ENCODE assay signal across 9 mouse cellular contexts in genomic region chr3:30510105-30510504, GRCm38 (mm10). TPM values are rescaled to one million over a fixed set of nuclear protein-coding genes. Genes with fewer than 3 reads are reported as not detected.
A peak's percentile ranks its signal among the peaks of the same experiment; 100 is the strongest.
DNase-seq lines count a peak whose midpoint lies in the region; ATAC-seq and TF ChIP-seq lines count a peak whose summit lies in the region.
"Had no signal": no experiment of that assay in that cellular context is flagged by ENCODE, and none has a peak within 500 bp of the region (broad histone marks: within the 10 kb centered on the region; RNA-seq: fewer than 3 reads in every experiment).

No protein-coding gene starts in this region.

- H3K36me3 ChIP-seq in liver, embryonic 11.5 days (ENCODE audit: control insufficient read depth, insufficient read depth, low read length): no peaks in the 10 kb centered on the region
- H3K36me3 ChIP-seq in liver, postnatal 0 days (replicated peaks; ENCODE audit: insufficient read depth, low read length): no peaks in the 10 kb centered on the region
- H3K36me3 ChIP-seq in hindbrain, embryonic 12.5 days: no peaks in the 10 kb centered on the region
- H3K36me3 ChIP-seq in liver, embryonic 13.5 days: no peaks in the 10 kb centered on the region
- H3K36me3 ChIP-seq in stomach, embryonic 16.5 days (ENCODE audit: control insufficient read depth, insufficient read depth, low read length): no peaks in the 10 kb centered on the region

- peak overlapping the region; percentile 71 for H3K4me2 ChIP-seq in liver, embryonic 11.5 days
- H3K4me2 ChIP-seq in liver, postnatal 0 days (ENCODE audit: low read depth, low read length): no peak overlapping the region; the same call in 1 of the 2 replicates
- H3K4me2 ChIP-seq in hindbrain, embryonic 12.5 days (replicated peaks): peak overlapping the region; percentile 77
- H3K4me2 ChIP-seq in liver, embryonic 13.5 days: 0 out of 2 replicates have a peak overlapping the region, but pooled peaks have one; percentile 70
- H3K4me2 ChIP-seq in stomach, embryonic 16.5 days (ENCODE audit: low read depth, low read length): peak overlapping the region; percentile 95

- peaks cover 97% of the 10 kb centered on the region for H3K27me3 ChIP-seq in liver, embryonic 11.5 days (replicated peaks; ENCODE audit: control insufficient read depth, insufficient read depth, low read length)
- peaks cover 96% of the 10 kb centered on the region for H3K27me3 ChIP-seq in liver, postnatal 0 days (ENCODE audit: insufficient read depth, low read length)
- peaks cover 62% of the 10 kb centered on the region for H3K27me3 ChIP-seq in hindbrain, embryonic 12.5 days
- H3K27me3 ChIP-seq in liver, embryonic 13.5 days: peaks cover 100% of the 10 kb centered on the region
- no peaks in the 10 kb centered on the region for H3K27me3 ChIP-seq in stomach, embryonic 16.5 days (ENCODE audit: control insufficient read depth, insufficient read depth, low read length)

- no peak for TF ChIP-seq EP300 in liver, postnatal 0 days (IDR thresholded peaks at IDR 0.05; ENCODE audit: low read depth)

- no peak for TF ChIP-seq CTCF in liver, postnatal 0 days (IDR thresholded peaks at IDR 0.05; ENCODE audit: low read depth)
- no peak for TF ChIP-seq CTCF in layer of hippocampus, adult 2 months (conservative IDR thresholded peaks at IDR 0.05)

- no peaks in the 10 kb centered on the region for H3K9me3 ChIP-seq in liver, embryonic 11.5 days (ENCODE audit: control insufficient read depth, low read length)
- no peaks in the 10 kb centered on the region for H3K9me3 ChIP-seq in liver, postnatal 0 days (ENCODE audit: low read length)
- H3K9me3 ChIP-seq in hindbrain, embryonic 12.5 days (replicated peaks): no peaks in the 10 kb centered on the region
- no peaks in the 10 kb centered on the region for H3K9me3 ChIP-seq in liver, embryonic 13.5 days (replicated peaks)
- no peaks in the 10 kb centered on the region for H3K9me3 ChIP-seq in stomach, embryonic 16.5 days (replicated peaks; ENCODE audit: control insufficient read depth, low read length)

- H3K4me1 ChIP-seq in liver, embryonic 11.5 days (replicated peaks; ENCODE audit: control insufficient read depth, insufficient read depth, low read length): no peaks in the 10 kb centered on the region; the same call in none of the 2 replicates
- H3K4me1 ChIP-seq in liver, postnatal 0 days (ENCODE audit: insufficient read depth): peaks cover 9% of the 10 kb centered on the region
- peaks cover 58% of the 10 kb centered on the region for H3K4me1 ChIP-seq in hindbrain, embryonic 12.5 days
- peaks cover 19% of the 10 kb centered on the region for H3K4me1 ChIP-seq in liver, embryonic 13.5 days (replicated peaks)
- H3K4me1 ChIP-seq in stomach, embryonic 16.5 days (ENCODE audit: control insufficient read depth, insufficient read depth, low read length): peaks cover 8% of the 10 kb centered on the region

- no peak for ATAC-seq in liver, embryonic 11.5 days (replicated peaks; ENCODE audit: low FRiP score)
- ATAC-seq in liver, postnatal 0 days: no peak
- ATAC-seq in hindbrain, embryonic 12.5 days (ENCODE audit: low FRiP score): no peak
- no peak for ATAC-seq in liver, embryonic 13.5 days (ENCODE audit: low read depth)
- ATAC-seq in stomach, embryonic 16.5 days (ENCODE audit: insufficient read depth, low FRiP score): no peak

- peak; percentile 38 for DNase-seq in liver, embryonic 11.5 days (ENCODE audit: low spot score)
- DNase-seq in liver, postnatal 0 days: no peak
- DNase-seq in liver, embryonic 13.5 days: no peak
- DNase-seq in frontal cortex, postnatal 36 days (ENCODE audit: low spot score in 2 of 2): no peak
- no peak for DNase-seq in layer of hippocampus, adult 2 months (ENCODE audit: low spot score in 2 of 2)
- DNase-seq in adrenal gland, adult 8-10 months: no peak

- no peak overlapping the region for H3K27ac ChIP-seq in liver, embryonic 11.5 days (ENCODE audit: low read depth, low read length)
- H3K27ac ChIP-seq in liver, postnatal 0 days (ENCODE audit: low read depth): no peak overlapping the region
- peak overlapping the region; percentile 44 for H3K27ac ChIP-seq in hindbrain, embryonic 12.5 days
- H3K27ac ChIP-seq in liver, embryonic 13.5 days: no peak overlapping the region
- peak overlapping the region; percentile 97 for H3K27ac ChIP-seq in stomach, embryonic 16.5 days (ENCODE audit: low read length)
- H3K27ac ChIP-seq in layer of hippocampus, adult 2 months: no peak overlapping the region

- H3K9ac ChIP-seq in liver, embryonic 11.5 days (ENCODE audit: low read depth, low read length): no peak overlapping the region
- no peak overlapping the region for H3K9ac ChIP-seq in liver, postnatal 0 days (replicated peaks)
- no peak overlapping the region for H3K9ac ChIP-seq in hindbrain, embryonic 12.5 days
- no peak overlapping the region for H3K9ac ChIP-seq in liver, embryonic 13.5 days
- H3K9ac ChIP-seq in stomach, embryonic 16.5 days (ENCODE audit: low read length): peak overlapping the region; percentile 88

- no peak overlapping the region; the same call in 1 of the 2 replicates for H3K4me3 ChIP-seq in liver, embryonic 11.5 days (ENCODE audit: low read depth, low read length)
- no peak overlapping the region for H3K4me3 ChIP-seq in liver, postnatal 0 days (ENCODE audit: low read depth, low read length)
- H3K4me3 ChIP-seq in hindbrain, embryonic 12.5 days: peak overlapping the region; percentile 59
- no peak overlapping the region for H3K4me3 ChIP-seq in liver, embryonic 13.5 days (replicated peaks)
- H3K4me3 ChIP-seq in stomach, embryonic 16.5 days (replicated peaks; ENCODE audit: low read length): peak overlapping the region; percentile 69
- H3K4me3 ChIP-seq in layer of hippocampus, adult 2 months: no peak overlapping the region; the same call in 1 of the 2 replicates
- H3K4me3 ChIP-seq: erythroblast, embryonic 14.5 days had no signal

- 3% methylated on average over 16 of the region's 16 CpGs for WGBS in liver, embryonic 11.5 days
- 5% methylated on average over 16 of the region's 16 CpGs for WGBS in liver, postnatal 0 days (ENCODE audit: insufficient replicate concordance)
- 0% methylated on average over 16 of the region's 16 CpGs for WGBS in hindbrain, embryonic 12.5 days
- 3% methylated on average over 16 of the region's 16 CpGs for WGBS in liver, embryonic 13.5 days (ENCODE audit: insufficient replicate concordance)
- 17% methylated on average over 16 of the region's 16 CpGs for WGBS in stomach, embryonic 16.5 days

RNA-seq across cellular contexts. Expression of gene Mecom, which starts 37.7 kb away (rescaled TPM):
- 5.7 and 6.9 TPM in 2 replicates for polyA plus RNA-seq in liver, embryonic 11.5 days (2014; fragmentation: Nextera tagmentation; extraction: Ambion mirVana)
- polyA plus RNA-seq in liver, postnatal 0 days (2015; fragmentation: Nextera tagmentation; extraction: Ambion mirVana): 0.85 and 0.89 TPM in 2 replicates
- 44.4 and 47.0 TPM in 2 replicates for polyA plus RNA-seq in hindbrain, embryonic 12.5 days (2016; fragmentation: Nextera tagmentation; extraction: Ambion mirVana)
- 0.81 and 1.2 TPM in 2 replicates for polyA plus RNA-seq in liver, embryonic 13.5 days (2015; fragmentation: Nextera tagmentation; extraction: Ambion mirVana)
- polyA plus RNA-seq in stomach, embryonic 16.5 days (2015; fragmentation: Nextera tagmentation; extraction: Ambion mirVana): 57.4 and 64.1 TPM in 2 replicates
- 1 to 10 TPM; 3.3 to 3.5 TPM for total RNA-seq in layer of hippocampus, adult 2 months (2021)
- total RNA-seq in adrenal gland, adult 8-10 months (2022): 1 to 10 TPM; 5.9 to 8.9 (median 6.3) TPM

Comparison
In these comparisons a context has a peak if more than half of its experiments do, and no peak if none do; other contexts are left out.
1. H3K27ac ChIP-seq: peak in hindbrain, embryonic 12.5 days (single experiment) and stomach, embryonic 16.5 days (single experiment); none in liver, embryonic 11.5 days (single experiment), liver, postnatal 0 days (single experiment), liver, embryonic 13.5 days (single experiment) and layer of hippocampus, adult 2 months (single experiment).
2. H3K4me3 ChIP-seq: peak in hindbrain, embryonic 12.5 days (single experiment) and stomach, embryonic 16.5 days (single experiment); none in liver, embryonic 11.5 days (single experiment), liver, postnatal 0 days (single experiment), liver, embryonic 13.5 days (single experiment) and layer of hippocampus, adult 2 months (single experiment).